Mouse (Mus musculus) heart, adult 2 months (tissue): ENCODE data around the gene Filip1.

ENCODE experiments used
- CTCF ChIP-seq: fragments of 200-600 bp; IDR thresholded peaks from 2 replicates; pipeline ENCODE4 v1.8.1; 2022; ENCODE audit warnings: antibody characterized with exemption, mild to moderate bottlenecking, moderate library complexity
- EP300 ChIP-seq: fragments of 200-500 bp; IDR thresholded peaks from 2 replicates; pipeline ENCODE4 v1.6.1; 2011; ENCODE audit warnings: low read depth, low read length, control low read depth; ENCODE audit not compliant: insufficient read depth

GRCm38 (mm10) chr9:79842028-79842427, 170.6 kb downstream of the Filip1 start:
- no peak for TF ChIP-seq CTCF
- TF ChIP-seq EP300, result no peak
